Mouse (Mus musculus) heart, postnatal 25 days (tissue): ENCODE results near the gene Pabpn1. TPM values are rescaled to one million over a fixed set of nuclear protein-coding genes. Genes with fewer than 3 reads are reported as not detected.
"Not testable (repeated sequence)": the region's sequence is repeated elsewhere in the genome, so short reads cannot be mapped to it uniquely, and the experiment has no call there.

Source experiments
- DNase-seq: peaks from one replicate; pipeline ENCODE4 v3.0.0; 2022; ENCODE audit warnings: low spot score
- intact Hi-C: fragments of 180-260 bp; cut with DNase I; formaldehyde crosslinking; loops from one replicate; pipeline ENCODE4 v1.15.1; 2025
- total RNA-seq, 2 experiments: library from RNA; stranded (reverse); gene quantifications; 2 replicates each; pipeline ENCODE4 v1.2.3; 2021

The Pabpn1 gene
- total RNA-seq, 2 experiments from 2014 or later: 50.7 to 55.6 TPM

DNA sequence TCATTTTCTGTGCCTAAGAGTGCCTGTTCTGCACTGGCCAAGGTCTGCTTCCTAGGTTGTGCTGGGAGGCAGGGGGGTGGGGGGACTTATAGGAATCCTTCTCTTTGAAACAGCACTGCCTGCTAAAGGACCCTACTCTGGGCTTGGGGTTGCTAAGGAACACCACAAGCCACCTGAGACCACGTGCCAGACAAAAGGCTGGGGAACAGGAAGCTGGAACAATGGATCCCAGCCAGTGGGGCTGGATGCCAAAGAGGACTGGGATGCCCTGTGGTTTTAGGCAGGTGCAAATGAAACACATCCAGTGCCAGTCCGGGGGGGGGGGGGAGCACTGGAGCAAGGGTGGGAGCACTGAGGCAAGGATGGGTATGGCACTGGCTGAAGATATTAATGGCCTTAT is 38.1 kb downstream of the Pabpn1 start:
- no peak for DNase-seq
- intact Hi-C loops: no loop called here

DNA sequence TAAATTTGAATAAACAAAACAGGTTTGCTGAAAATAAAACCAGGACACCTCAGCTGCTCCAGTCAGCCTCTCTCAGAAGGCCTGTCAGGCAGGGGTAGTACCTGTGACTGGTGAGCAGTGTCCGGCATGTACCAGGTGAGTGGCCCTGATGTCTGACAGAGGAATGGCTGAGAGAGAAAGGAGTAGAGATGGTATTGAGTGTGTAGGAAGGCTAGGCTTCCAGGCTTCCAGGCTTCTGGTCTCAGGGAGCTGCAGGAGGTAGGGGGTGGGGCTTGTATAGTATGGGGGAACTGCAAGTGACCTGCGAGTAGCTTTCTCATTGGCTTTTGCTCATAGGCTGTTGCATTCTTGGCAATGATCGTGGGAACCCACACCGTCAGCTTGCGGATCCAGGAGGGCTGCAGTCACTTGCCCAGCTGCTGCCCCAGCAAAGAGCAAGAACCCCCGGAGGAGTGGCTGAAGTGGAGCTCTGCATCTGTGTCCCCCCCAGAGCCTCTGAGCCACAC is 40.4 kb downstream of the Pabpn1 start, which contains the start of gene Il25:
Gene Il25, plus strand, starts transcription at position 51 of the 506 bp plus-strand sequence.
- intact Hi-C loops: no loop called here
- no peak for DNase-seq

DNA sequence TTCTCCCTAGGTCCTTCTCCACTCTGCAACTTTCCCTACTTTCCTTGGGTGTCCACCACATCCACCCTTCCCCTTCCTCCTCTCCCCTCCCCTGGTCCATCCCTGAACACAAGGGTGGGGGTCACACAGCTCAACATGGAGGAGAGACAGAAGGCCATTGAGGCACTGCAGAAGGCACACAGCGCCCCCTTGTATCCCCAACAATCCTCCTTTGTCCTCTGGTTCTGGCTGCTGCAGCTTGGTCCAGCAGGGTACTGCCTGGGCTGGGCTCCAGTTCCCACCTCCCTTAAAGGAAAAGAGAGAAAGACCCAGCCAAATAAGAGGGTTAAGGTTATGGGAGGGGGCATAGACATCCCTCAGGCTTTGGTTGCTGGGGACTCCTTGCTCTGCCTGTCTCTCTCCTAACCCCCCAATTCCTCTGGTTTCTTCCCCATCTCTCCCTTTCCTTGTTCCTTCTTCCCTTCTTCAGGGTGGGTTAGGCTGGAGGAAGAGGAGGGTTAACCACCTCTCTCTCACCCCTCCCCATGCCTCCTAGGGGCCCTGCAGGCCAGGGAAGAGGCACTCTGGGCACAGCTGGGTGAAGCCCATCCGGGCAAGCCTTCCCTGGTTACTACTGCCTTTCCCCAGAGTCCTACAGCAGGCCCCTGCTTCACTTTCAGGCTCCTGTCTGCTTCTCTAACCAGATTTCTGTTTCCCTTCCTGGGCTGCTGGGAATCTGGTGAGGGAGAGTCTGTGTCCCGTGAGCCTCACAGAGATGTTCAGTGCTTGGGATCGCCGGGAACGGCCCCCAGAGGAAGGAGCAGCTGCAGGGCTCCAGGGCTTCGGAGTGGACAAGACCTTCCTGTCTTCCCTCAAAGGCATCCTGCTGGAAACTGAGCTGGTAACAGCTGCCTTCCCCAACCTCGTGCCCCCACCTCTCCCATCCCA is 43.9 kb downstream of the Pabpn1 start, which contains the start of gene Cmtm5:
Gene Cmtm5, plus strand, starts transcription at position 358 of the 927 bp plus-strand sequence.
- DNase-seq: no peak
- intact Hi-C loops: no loop called here

DNA sequence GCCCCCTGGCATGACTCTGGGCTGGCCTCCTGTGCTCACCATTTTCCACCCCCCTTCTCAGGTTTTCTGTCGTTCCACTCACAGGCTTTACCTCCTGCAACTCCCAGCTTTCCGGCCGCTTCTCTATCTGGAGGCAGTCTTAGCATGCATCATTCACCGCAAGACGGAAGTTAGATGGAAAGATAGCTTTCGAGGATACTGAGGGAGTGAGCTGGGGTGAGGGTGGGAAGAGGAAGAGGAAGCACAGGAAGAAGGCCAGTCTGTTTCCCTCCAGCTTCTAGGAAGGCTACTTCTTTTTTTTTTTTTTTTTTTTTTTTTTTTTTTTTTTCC is 44.5 kb downstream of the Pabpn1 start:
- intact Hi-C loops: no loop called here
- DNase-seq: no peak

DNA sequence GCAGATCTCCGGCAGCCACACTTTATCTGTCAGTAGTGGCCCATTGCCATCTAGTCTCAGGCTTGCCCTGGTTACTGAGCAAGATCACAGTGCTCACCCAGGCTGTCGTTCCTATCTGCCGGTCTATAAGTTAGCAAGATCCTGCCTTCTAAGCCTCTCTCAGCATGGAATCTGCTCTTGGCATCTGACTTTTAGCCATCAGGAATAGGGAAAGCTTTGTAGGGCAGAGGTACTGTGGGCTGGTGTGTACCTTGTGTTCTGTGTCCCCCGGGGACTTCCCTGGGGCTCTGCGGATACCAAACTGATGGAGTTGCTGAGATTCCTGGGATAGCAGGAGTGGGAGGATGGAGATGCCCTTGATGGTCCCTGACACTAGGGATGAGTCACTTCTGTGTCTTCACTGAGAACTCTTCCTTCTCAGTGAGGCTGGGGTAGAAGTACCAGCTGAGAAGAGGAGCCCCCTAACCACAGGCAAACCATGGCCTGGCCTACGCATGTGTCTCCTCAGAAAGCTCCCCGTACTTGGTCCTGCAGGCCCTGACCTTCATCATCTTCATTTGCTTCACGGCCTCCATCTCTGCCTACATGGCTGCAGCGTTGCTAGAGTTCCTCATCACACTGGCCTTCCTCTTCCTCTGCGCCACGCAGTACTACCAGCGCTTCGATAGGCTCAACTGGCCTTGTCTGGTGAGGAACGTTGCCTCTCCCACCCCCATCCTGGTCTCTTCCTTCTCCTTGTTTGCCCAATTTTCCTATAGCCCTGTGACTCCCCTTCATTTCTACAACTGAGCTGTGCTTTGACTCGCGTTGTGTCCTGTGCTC is 45.3 kb downstream of the Pabpn1 start:
- no peak for DNase-seq
- intact Hi-C loops: no loop called here

DNA sequence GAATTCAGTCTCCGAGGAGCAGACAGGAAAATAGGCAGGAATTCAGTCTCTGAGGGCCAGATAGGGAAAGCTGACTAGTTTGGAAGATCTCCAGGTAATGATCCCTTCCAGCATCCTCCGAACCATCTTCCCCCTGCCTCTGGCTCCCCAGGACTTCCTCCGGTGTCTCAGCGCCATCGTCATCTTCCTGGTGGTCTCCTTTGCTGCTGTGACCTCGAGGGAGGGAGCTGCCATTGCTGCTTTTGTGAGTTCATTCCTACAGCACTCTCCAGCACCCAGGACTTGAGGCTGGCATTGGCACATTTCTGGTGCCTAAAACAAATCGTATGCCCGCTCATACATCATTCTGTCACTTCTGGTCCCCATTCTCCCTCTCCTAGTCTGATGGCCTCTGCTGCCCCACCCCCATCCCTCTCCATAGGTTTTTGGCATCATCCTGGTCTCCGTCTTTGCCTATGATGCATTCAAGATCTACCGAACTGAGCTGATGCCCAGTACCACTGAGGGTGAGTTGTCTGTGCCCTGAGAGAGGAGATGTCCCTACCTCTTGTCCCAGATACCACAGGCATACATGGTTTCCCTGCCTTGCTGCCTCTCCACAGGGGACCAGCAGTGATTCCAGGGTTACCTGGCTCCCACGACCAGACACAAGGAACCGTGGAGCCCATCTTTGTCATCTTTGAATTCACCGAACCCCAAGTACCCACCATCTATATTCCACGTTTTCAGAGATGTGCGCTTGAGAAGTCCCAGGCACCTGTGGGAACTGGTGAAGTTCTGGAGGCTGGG is 46.3 kb downstream of the Pabpn1 start:
- no peak for DNase-seq
- intact Hi-C loops: loop anchor here (1.0 kb wide), 2 partner anchors 38 to 95 kb away; no protein-coding TSS in a partner anchor

DNA sequence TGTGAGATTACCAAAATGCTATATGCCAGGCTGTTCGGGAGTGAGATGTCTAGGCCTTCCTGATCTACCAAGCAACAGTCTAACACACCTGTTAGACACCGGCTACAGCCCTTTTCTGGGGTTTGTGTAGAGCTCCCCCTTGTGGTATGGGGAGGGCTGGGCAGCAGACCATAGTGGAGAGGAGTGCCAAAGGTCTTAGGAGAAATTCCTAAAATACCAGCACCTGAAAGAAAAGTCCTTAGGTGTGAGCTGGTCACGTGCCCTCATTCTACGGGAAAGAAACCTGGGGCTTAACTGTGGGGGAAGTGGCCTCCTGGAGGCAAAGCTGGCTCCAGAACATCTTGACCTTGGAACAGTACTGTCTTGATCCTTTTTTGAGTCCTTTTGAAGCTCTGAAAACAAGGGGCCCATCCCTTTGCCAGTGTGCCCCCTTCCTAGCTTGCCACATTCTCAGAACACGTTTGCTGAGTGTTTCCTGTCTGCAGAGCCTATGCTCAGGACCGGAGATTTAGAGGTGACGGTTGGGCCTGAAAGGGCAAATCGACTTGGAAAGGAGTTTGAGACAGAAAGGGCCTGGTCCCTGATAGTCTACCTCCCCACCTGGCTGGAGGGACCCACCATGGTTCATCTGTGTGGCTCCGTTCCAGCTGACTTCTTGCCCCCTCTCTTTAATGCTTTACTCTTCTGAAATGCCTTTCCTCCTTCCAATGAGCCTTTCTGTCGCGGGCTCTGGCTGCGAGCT is 47.3 kb downstream of the Pabpn1 start:
- DNase-seq: no peak

DNA sequence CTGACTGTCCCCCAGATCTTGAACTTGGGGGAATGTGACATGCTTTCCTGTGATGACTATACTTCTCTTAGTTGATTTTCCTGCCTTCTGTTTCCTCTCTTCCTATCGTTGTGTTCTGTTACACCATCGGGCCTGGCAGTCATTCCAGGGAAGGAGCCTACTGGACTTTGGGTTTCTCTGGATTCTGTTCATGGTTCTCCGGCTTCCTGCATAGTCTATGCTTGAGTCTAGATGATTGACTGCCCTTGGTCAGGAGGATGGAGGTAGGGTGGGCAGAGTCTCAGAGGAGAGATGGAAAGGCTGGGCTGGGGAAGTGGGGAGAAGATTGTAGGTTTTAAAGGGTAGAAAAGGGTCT is 47.9 kb downstream of the Pabpn1 start:
- intact Hi-C loops: loop anchor here (2.0 kb wide), 1 partner anchor 75 kb away; the partner anchor contains the start of gene Ngdn
- no peak for DNase-seq

More for the DNA sequence above, 47.3 kb downstream of the Pabpn1 start:
- intact Hi-C loops: loop anchor here (1.0 to 2.0 kb wide), 3 partner anchors 39 to 96 kb away; partner anchors contain the start of gene Ngdn

DNA sequence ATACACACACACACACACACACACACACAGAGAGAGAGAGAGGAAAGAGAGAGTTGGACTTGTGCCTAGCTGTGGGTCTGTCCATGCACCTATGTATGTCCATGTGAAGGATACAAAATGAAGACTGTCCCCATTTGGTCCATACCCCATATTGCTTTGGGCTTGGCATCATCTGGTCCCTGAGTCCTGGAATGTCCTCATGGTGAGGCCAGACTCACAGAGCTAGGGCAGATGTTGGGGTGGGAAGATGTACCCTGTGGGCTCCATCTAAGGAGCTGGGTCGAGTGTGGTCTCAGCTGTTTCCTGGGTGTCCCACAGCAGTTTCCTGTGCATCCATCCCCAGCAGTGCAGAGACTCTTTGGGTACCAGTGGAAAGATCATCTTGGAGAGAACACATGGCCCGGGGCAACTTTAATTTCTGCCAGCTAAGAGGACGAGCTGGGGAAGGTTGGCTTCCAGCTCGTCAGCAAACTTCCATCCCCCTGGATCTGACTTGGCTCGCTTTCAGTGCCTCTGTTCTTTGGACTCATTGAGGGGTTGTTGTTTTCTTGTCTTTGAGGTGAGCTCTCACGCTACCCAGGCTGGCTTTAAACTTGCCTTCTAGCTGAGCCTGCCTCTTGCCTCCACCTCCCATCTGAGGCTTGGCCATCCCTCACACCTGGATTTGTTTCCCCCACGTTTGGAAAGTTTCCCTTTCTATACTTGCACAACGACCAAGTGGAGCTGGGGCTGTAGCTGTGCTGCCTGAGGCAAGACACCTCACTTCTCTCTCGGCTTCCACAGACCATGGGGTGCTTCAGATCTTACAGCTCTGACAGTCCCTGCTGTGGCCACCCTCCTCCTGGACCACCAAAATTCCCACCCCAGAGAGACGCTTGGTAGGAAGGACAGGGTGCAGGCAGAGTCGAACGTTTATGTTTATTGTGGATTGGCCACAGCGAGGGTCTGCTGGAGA is 49.0 kb downstream of the Pabpn1 start:
- intact Hi-C loops: loop anchor here (2.0 kb wide), 1 partner anchor 74 kb away; the partner anchor contains the start of gene Ngdn
- DNase-seq: no peak

DNA sequence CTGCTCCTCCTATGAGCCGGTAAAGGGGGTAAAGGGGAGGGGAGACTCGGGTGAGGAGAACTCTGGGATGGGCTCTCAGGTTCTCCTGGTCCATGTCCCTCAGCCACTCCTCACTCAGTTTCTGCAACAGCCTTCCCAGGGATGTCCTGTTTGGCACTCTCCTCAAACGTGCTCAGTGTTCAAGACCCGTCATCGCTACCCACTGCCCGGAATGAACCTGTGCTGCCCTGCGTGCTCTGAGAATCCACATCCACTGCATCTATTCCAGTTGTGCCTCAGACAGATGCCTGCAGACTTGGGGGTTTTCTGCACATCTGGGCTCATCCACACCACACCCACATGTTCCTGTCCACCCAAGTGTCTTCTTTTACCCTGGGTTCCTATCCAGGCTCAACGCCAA is 50.2 kb downstream of the Pabpn1 start:
- no peak for DNase-seq

DNA sequence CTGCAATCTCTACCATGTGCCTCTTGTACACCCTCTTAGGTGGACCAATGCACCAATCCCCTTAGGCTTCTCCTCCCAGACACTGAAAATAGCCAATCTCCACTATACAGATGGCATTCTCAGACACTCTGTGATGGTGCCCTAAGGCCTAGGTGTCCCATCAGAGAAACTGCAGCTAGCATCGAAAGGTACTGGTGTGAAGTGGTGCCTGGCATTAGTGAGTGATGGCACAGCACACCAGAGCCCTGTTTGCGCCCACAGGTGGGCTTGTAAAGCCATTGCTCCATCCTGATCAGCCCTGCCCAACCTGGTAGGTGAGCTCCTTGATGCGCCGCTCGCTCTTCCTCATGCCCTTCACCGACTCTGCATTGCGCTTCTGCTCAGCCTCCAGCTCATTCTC is 51.7 kb downstream of the Pabpn1 start:
- DNase-seq: no peak
- intact Hi-C loops: loop anchor here (1.0 kb wide), 1 partner anchor 29 kb away; no protein-coding TSS in a partner anchor

More for the DNA sequence above, 50.2 kb downstream of the Pabpn1 start:
- intact Hi-C loops: no loop called here

DNA sequence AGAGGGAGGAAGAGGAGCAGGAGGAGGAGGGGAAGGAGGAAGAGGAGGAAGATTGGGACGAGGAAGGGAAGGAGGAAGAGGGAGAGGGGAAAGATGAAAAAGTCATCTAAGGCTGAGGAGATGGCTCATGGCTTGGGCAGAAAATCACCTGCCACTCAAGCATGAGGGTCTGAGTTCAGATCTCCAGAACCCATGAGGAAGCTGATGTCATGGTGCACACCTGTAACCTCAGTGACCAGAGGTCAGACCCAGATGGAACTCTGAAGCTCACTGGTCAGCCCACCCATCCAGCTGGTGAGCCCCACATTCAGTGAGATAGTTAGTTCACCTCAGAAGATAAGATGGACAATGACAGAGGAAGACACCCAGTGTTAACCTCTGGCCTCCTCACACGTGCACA is 52.6 kb downstream of the Pabpn1 start:
- no peak for DNase-seq
- intact Hi-C loops: loop anchor here (1.0 kb wide), 1 partner anchor 28 kb away; no protein-coding TSS in a partner anchor

DNA sequence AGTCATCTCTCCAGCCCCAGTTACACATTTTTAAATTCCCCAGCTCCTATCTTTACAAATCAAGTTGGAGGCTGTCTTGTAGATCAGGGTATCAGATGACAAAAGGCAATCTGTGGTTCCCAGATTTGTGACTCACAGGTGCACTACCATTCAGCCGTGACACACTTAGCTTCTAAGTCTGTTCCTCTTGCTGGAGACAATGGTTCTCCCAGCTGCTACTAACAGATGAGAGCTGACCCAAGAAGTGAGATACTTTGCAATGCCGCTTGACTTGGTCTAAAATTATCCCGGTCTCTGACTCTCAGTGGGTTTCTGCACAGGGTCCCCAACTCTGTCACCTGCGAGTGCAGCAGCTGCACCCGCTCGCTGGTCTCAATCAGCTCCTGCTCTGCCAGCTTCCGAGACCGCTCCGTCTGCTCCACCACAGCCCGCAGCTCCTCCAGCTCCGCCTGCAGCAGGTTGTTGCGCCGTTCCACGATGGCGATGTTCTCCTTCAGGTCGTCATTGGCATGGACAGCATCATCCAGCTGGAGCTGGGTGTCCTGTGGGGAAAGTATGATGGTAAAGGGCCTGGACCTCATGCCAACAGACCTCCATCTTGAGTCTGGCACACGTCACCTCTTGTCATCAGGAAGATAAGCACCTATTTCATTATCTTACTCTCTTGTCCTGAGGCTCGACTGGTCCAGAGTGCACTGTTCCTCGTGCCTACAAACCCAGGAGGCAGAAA is 53.8 kb downstream of the Pabpn1 start:
- intact Hi-C loops: no loop called here

DNA sequence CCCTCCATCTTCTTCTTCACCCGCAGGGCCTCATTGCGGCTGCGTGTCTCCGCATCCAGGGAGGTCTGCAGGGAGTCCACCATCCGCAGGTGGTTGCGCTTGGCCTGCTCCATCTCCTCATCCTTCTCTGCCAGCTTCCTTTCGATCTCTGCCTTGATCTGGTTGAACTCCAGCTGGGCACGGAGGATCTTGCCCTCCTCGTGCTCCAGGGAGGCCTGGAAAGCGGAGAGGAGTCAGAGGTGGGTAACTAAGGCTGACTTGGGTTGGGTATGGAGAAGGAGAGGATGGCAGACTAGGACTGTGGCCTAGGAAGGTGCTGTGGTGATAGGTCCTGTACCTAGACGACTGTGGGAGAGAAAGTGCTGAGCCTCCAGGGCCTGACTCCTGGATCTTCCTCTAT is 54.7 kb downstream of the Pabpn1 start:
- intact Hi-C loops, DNase-seq: not testable (repeated sequence)

More for the DNA sequence above, 53.8 kb downstream of the Pabpn1 start:
- DNase-seq: no peak
